Mouse (Mus musculus) liver, embryonic 12.5 days (tissue): ENCODE measurements around the gene Hey2. TPM values are rescaled to one million over a fixed set of nuclear protein-coding genes. Genes with fewer than 3 reads are reported as not detected.

ENCODE experiments used
- ATAC-seq: fragments of 200-750 bp; cut with Nextera tagmentation; 2 replicates; pipeline ENCODE4 v1.8.0; 2017; ENCODE audit warnings: moderate number of reproducible peaks, mild to moderate bottlenecking, moderate library complexity
- H3K27ac ChIP-seq: fragments of 300-500 bp; sonication (generic); 2 replicates; pipeline ENCODE4 v1.5.1; 2016; ENCODE audit warnings: mild to moderate bottlenecking
- H3K27me3 ChIP-seq: fragments of 300-500 bp; sonication (generic); replicated peaks from 2 replicates; pipeline ENCODE4 v1.6.1; 2016; ENCODE audit warnings: mild to moderate bottlenecking, moderate library complexity
- H3K36me3 ChIP-seq: fragments of 300-500 bp; sonication (generic); 2 replicates; pipeline ENCODE4 v1.6.1; 2016; ENCODE audit warnings: mild to moderate bottlenecking, moderate library complexity
- H3K4me1 ChIP-seq: fragments of 300-500 bp; sonication (generic); 2 replicates; pipeline ENCODE4 v1.6.1; 2016
- H3K4me2 ChIP-seq: fragments of 300-500 bp; sonication (generic); 2 replicates; pipeline ENCODE4 v1.6.1; 2016; ENCODE audit warnings: mild to moderate bottlenecking, moderate library complexity
- H3K4me3 ChIP-seq: fragments of 300-500 bp; sonication (generic); 2 replicates; pipeline ENCODE4 v1.5.1; 2016; ENCODE audit warnings: mild to moderate bottlenecking, moderate library complexity
- H3K9ac ChIP-seq: fragments of 300-500 bp; sonication (generic); 2 replicates; pipeline ENCODE4 v1.6.1; 2016; ENCODE audit warnings: mild to moderate bottlenecking, moderate library complexity
- H3K9me3 ChIP-seq: fragments of 300-500 bp; sonication (generic); replicated peaks from 2 replicates; pipeline ENCODE4 v1.6.1; 2016; ENCODE audit warnings: mild to moderate bottlenecking, moderate library complexity
- WGBS: fragments of 180-500 bp; shearing (Covaris S2); methylation state at CpG from one replicate; pipeline ENCODE4 v1.1.7; 2016; ENCODE audit not compliant: insufficient replicate concordance; 5-methylcytosine and 5-hydroxymethylcytosine counted together
- polyA plus RNA-seq: library from polyadenylated mRNA; unstranded; fragments of >200 nt; fragmentation: Nextera tagmentation; extraction: Ambion mirVana; gene quantifications from 2 replicates; pipeline ENCODE4 v1.2.1, GENCODE M21; 2016

Gene Hey2
- polyA plus RNA-seq, 1 experiment from 2014 or later, result 0.49 TPM

GRCm38 (mm10) chr10:30810967-30811293 lies 31.7 kb downstream of the Hey2 start:
- H3K27ac ChIP-seq, result no peak overlapping the region
- no peaks in the 10 kb centered on the region for H3K36me3 ChIP-seq
- peaks cover 6% of the 10 kb centered on the region; the same call in 1 of the 2 replicates for H3K27me3 ChIP-seq
- peak; percentile 90 for ATAC-seq
- peaks cover 6% of the 10 kb centered on the region; the same call in 1 of the 2 replicates for H3K4me1 ChIP-seq
- no peaks in the 10 kb centered on the region for H3K9me3 ChIP-seq
- peak overlapping the region; percentile 62; the same call in 1 of the 2 replicates for H3K9ac ChIP-seq
- H3K4me3 ChIP-seq, result peak overlapping the region; percentile 54
- peak overlapping the region; percentile 64 for H3K4me2 ChIP-seq
- 7% methylated on average over 11 of the region's 11 CpGs for WGBS

DNA sequence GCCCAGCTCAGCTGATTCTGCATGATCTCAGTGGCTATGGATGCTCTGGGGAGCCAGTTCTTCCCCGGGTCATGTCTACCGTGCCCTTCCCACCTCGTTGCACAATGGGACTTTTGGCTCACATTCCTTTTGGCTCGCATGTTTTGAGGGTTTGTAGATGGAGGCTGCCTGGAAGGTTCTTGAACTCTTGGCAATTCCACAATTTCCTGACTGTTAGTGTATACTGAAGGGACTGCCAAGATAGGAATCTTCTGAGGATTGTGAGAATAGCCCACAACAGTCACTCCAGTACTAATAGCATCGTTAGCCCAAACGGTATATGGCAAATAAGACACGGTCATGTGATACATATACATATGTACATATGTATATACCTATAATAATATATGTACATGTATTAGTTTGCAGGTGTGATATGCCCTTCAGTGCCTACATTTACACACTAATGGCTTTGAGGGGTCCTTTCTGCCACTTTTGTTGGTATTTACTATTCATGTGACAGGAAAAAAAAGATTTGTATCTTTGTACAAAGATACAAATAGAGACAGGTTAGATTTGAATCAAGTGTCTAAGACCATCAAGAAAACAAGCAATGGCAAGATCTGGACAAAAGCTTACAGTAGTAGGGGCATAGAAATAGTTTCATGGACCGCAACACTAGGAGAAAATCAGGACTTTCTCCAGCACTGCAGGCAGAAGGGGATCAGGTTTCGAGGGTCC lies 32.2 kb downstream of the Hey2 start:
- H3K9me3 ChIP-seq, result no peaks in the 10 kb centered on the region
- WGBS, result 35% methylated on average over 9 of the region's 9 CpGs
- peak overlapping the region; percentile 64 for H3K4me2 ChIP-seq
- H3K36me3 ChIP-seq, result no peaks in the 10 kb centered on the region
- H3K4me1 ChIP-seq, result peaks cover 6% of the 10 kb centered on the region; the same call in 1 of the 2 replicates
- H3K27ac ChIP-seq, result no peak overlapping the region
- peak; percentile 46 for ATAC-seq
- peaks cover 6% of the 10 kb centered on the region; the same call in 1 of the 2 replicates for H3K27me3 ChIP-seq
- H3K9ac ChIP-seq, result peak overlapping the region; percentile 62; the same call in 1 of the 2 replicates
- H3K4me3 ChIP-seq, result peak overlapping the region; percentile 54

- Histone ChIP-seq H3K4me1 (peaks cover 26% of the 10 kb centered on the region), H3K9ac (peak overlapping the region; percentile 90), H3K9me3 (no peaks in the 10 kb centered on the region), H3K4me3 (peak overlapping the region; percentile 82), H3K27ac (peak overlapping the region; percentile 97), H3K27me3 (peaks cover 6% of the 10 kb centered on the region; the same call in 1 of the 2 replicates), H3K36me3 (no peaks in the 10 kb centered on the region), H3K4me2 (peak overlapping the region; percentile 81)
- 38% methylated on average over 7 of the region's 7 CpGs for WGBS
- ATAC-seq, result no peak
Observed at GRCm38 (mm10) chr10:30803587-30804253, 38.9 kb downstream of the Hey2 start.

- Histone ChIP-seq H3K27me3 (peaks cover 1% of the 10 kb centered on the region; the same call in 1 of the 2 replicates), H3K9me3 (no peaks in the 10 kb centered on the region), H3K36me3 (no peaks in the 10 kb centered on the region), H3K9ac (peak within 1 kb of the TSS; percentile 90), H3K4me3 (peak within 1 kb of the TSS; percentile 82), H3K4me1 (peaks cover 32% of the 10 kb centered on the region), H3K27ac (peak within 1 kb of the TSS; percentile 97), H3K4me2 (peak within 1 kb of the TSS; percentile 81)
- peak; percentile 95 for ATAC-seq
- under 1% methylated on average over 82 of the region's 89 CpGs for WGBS
Observed at GRCm38 (mm10) chr10:30802681-30803586, 39.7 kb downstream of the Hey2 start, which contains the start of gene Ncoa7. TSS of gene Ncoa7 (minus strand) at chr10:30803326.

DNA sequence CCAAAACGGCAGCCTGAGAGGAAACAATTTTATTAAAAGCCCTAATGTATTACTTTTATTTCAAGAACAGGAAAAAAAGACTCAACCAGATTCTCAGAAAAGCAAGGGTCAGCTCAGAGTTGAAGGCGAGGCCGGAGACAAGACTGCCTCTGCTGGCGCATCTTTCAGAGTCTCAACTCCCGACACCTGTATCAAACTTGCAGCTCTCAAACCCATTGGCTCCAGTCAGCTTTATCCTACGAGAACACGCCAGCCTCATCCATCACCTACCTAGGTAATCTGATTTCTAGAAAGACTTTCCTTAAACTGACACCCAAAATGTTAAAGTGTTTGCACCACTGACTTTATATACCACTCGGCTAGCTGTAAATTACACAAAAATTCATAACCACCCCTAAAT lies 40.6 kb downstream of the Hey2 start:
- peak overlapping the region; percentile 97 for H3K27ac ChIP-seq
- H3K9ac ChIP-seq, result peak overlapping the region; percentile 90
- H3K4me1 ChIP-seq, result peaks cover 32% of the 10 kb centered on the region
- no peaks in the 10 kb centered on the region for H3K9me3 ChIP-seq
- peak overlapping the region; percentile 82 for H3K4me3 ChIP-seq
- H3K27me3 ChIP-seq, result no peaks in the 10 kb centered on the region; the same call in 1 of the 2 replicates
- no peaks in the 10 kb centered on the region for H3K36me3 ChIP-seq
- peak overlapping the region; percentile 81 for H3K4me2 ChIP-seq
- ATAC-seq, result no peak; the same call in 1 of the 2 replicates
- WGBS, result 10% methylated on average over 8 of the region's 8 CpGs

GRCm38 (mm10) chr10:30799713-30800450 lies 42.7 kb downstream of the Hey2 start:
- Histone ChIP-seq H3K9me3 (no peaks in the 10 kb centered on the region), H3K4me2 (no peak overlapping the region), H3K27me3 (no peaks in the 10 kb centered on the region; the same call in 1 of the 2 replicates), H3K4me3 (no peak overlapping the region), H3K4me1 (peaks cover 32% of the 10 kb centered on the region), H3K9ac (no peak overlapping the region), H3K27ac (no peak overlapping the region), H3K36me3 (peaks cover 14% of the 10 kb centered on the region)
- 91% methylated on average over 2 of the region's 2 CpGs for WGBS
- no peak for ATAC-seq

DNA sequence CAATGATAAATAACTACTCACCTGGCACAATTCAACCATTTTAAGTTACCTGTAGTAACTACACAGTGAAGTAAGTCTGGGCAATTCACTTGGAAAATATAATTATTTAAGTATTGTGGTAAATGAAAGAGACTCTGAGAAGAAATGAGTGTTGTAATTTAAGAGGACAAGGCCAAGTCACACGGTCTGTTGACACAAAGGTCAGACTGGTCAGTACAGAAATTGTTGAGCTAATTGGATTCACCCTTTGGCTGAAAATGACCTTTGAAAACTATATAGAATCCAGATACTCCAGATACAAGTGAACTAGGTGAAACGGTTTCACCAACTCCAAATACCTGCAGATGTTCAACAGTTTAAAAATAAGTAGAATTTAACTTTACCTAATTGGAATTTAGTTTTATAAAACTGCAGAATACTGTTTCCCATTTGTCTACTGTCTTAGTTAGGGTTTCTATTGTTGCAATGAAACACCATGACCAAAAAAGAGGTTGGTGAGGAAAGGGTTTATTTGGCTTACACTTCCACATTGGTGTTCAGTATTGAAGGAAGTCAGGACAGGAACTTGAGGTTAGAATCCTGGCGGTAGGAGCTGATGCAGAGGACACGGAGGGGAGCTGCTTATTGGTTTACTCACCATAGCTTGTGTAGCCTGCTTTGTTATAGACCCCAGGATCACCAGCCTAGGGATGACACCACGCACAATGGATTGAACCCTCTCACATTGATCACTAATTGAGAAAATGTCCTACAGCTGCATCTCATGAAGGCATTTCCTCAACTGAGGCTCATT lies 45.9 kb downstream of the Hey2 start:
- no peak overlapping the region for H3K4me2 ChIP-seq
- H3K36me3 ChIP-seq, result peaks cover 24% of the 10 kb centered on the region
- H3K27me3 ChIP-seq, result no peaks in the 10 kb centered on the region
- no peak overlapping the region for H3K4me3 ChIP-seq
- ATAC-seq, result no peak
- no peak overlapping the region for H3K27ac ChIP-seq
- H3K9me3 ChIP-seq, result no peaks in the 10 kb centered on the region
- peaks cover 20% of the 10 kb centered on the region for H3K4me1 ChIP-seq
- WGBS, result 51% methylated on average over 5 of the region's 5 CpGs
- no peak overlapping the region for H3K9ac ChIP-seq

DNA sequence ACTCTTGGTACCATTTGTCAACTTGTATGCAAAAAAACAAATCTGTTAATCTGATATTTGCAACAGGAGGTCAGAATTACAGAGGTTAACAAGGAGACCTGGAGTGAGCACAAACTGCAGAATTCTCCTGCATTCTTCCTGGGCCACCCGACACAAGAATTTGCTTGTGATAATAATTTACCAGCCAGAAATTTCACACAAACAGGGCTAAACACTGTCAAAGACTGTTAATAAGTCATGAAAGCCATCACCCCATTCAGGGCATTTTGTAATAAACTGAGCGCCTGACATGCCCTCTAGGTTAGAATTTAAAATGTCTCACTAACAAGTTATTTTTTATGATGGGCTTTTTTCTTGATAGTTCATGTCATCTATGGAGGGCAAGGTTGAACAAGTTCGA lies 51.6 kb downstream of the Hey2 start:
- ATAC-seq, result no peak

GRCm38 (mm10) chr10:30789521-30789920 lies 53.1 kb downstream of the Hey2 start:
- ATAC-seq, result no peak
- 93% methylated on average over 5 of the region's 5 CpGs for WGBS
- no peak overlapping the region for H3K4me2 ChIP-seq

More for the DNA sequence above, 51.6 kb downstream of the Hey2 start:
- Histone ChIP-seq H3K4me3 (no peak overlapping the region), H3K4me2 (no peak overlapping the region), H3K9ac (no peak overlapping the region), H3K9me3 (no peaks in the 10 kb centered on the region), H3K36me3 (peaks cover 24% of the 10 kb centered on the region), H3K27ac (no peak overlapping the region), H3K27me3 (no peaks in the 10 kb centered on the region), H3K4me1 (peaks cover 27% of the 10 kb centered on the region)
- WGBS, result 86% methylated on average over 3 of the region's 3 CpGs

DNA sequence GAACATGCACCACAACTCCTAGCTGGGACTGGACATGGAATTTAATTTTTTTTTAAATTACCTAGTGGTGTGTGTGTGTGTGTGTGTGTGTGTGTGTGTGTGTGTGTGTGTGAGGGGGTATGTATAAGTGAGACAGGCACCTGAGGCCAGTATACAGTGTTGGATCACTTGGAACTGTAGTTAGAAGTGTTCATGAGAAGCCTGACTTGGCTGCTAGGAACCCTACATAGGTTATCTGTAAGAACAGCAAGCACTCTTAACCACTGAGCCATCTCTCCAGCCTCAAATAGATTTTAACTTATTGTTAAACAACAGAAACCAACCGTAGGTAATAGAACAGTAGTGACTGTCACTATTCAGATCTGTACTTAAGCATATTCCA lies 54.3 kb downstream of the Hey2 start:
- H3K4me2 ChIP-seq, result no peak overlapping the region
- 45% methylated on average over 1 of the region's 1 CpGs for WGBS
- no peak overlapping the region for H3K9ac ChIP-seq
- no peak overlapping the region for H3K4me3 ChIP-seq
- H3K27ac ChIP-seq, result 0 out of 2 replicates have a peak overlapping the region, but pooled peaks have one; percentile 4
- H3K36me3 ChIP-seq, result peaks cover 19% of the 10 kb centered on the region
- H3K27me3 ChIP-seq, result no peaks in the 10 kb centered on the region
- H3K9me3 ChIP-seq, result no peaks in the 10 kb centered on the region
- ATAC-seq, result peak; percentile 58
- H3K4me1 ChIP-seq, result peaks cover 42% of the 10 kb centered on the region

More at GRCm38 (mm10) chr10:30789521-30789920, 53.1 kb downstream of the Hey2 start:
- Histone ChIP-seq H3K4me1 (peaks cover 30% of the 10 kb centered on the region), H3K27me3 (no peaks in the 10 kb centered on the region), H3K36me3 (peaks cover 16% of the 10 kb centered on the region), H3K9me3 (no peaks in the 10 kb centered on the region), H3K9ac (no peak overlapping the region), H3K4me3 (no peak overlapping the region), H3K27ac (no peak overlapping the region)
